Mouse (Mus musculus) MN1 (cell line): ENCODE measurements around the gene Castor2.

ENCODE experiments used
- DNase-seq: peaks from one replicate; pipeline ENCODE4 v3.0.0-alpha.2; 2016; ENCODE audit warnings: low spot score

Castor2 gene

GRCm38 (mm10) chr5:134099496-134100211 lies at the start of gene Castor2:
Gene Castor2, plus strand, starts transcription at chr5:134099711.
- peak; percentile 96 for DNase-seq

DNA sequence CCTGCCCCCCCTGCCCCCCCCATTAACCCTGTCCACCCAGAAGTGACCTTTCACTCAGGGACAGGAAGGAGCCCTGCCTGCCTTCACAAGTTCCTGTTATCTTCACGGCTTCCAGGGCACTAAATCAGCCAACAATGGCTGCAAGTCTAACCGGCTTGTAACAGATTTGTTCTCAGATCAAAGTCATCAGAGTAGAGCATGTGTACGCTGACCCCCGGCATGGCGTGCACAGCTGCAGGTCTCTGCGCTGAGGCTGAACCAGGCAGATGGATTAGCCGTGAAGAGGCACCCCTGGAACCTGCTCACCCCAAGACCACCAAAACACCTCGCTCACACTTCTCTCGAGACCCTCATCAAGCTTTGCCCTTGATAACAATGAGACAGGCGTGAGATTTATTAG lies 48.8 kb upstream of the Castor2 start:
- DNase-seq: no peak

GRCm38 (mm10) chr5:134052614-134053013 lies 46.9 kb upstream of the Castor2 start:
- no peak for DNase-seq

- DNase-seq: no peak
Observed at GRCm38 (mm10) chr5:134054496-134054895, 45.0 kb upstream of the Castor2 start.

- DNase-seq: no peak
Observed at GRCm38 (mm10) chr5:134058793-134059352, 40.6 kb upstream of the Castor2 start.

- DNase-seq: peak; percentile 87
Observed at GRCm38 (mm10) chr5:134063362-134064064, 36.0 kb upstream of the Castor2 start.

DNA sequence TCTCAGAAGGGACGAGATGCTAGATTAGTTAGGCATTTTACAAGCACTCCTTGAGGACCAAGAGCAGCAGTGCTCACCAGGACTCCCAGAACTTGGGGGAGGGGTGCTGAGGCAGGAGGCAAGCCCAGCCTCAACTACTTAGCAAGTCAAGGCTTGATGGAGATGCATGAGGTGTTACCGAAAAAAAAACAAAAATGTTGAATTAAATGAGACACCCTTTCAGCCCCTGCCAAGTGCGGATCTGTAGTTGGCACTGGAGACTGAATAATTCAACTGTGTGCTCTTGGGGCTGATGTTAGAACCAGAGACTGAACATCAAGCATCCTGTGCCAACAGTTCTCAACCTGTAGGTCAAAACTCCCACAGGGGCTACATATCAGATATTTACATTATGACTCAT lies 33.2 kb upstream of the Castor2 start:
- no peak for DNase-seq

DNA sequence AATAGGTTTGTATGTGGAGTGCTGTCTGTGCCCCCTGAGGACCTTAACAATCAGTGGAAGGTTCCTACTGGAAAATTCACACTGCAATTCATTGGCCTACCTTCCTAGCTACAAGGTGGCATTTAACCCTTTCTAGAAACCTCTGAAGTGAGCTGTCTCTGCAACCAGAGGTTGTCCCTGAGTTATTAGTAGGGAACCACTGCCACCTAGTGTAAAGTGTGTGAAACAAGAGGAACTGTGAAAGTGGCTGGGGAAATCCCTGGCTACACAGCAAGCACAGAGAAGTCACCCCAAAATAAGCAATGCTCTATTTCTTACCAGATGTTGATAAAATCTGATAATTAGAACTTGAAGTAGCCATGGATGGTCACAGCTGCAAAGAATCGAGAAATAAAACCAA lies 31.6 kb upstream of the Castor2 start:
- peak; percentile 55 for DNase-seq

GRCm38 (mm10) chr5:134073512-134074041 lies 25.9 kb upstream of the Castor2 start:
- DNase-seq: no peak

- no peak for DNase-seq
Observed at GRCm38 (mm10) chr5:134074368-134074767, 25.1 kb upstream of the Castor2 start.

GRCm38 (mm10) chr5:134076175-134076574 lies 23.3 kb upstream of the Castor2 start:
- no peak for DNase-seq

- DNase-seq: peak; percentile 54
Observed at GRCm38 (mm10) chr5:134080685-134081548, 18.6 kb upstream of the Castor2 start.

DNA sequence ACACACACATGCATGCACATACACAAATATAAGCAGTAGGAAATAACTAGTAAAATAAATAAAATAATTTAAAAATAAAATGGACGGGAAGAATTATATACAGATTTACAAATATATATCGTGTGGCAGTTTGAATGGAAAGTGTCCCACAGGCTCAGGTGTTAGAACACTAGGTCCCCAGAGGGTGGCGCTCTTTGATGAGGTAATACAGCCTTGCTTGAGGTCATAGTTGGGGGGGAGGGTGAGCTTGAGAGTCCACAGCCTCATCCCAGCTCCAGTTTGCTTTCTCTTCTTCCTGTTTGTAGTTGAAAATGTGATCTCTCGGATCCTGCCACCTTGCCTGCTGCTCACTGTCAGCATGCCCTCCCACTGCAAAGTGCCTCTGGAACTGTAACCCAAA lies 14.3 kb upstream of the Castor2 start:
- no peak for DNase-seq

DNA sequence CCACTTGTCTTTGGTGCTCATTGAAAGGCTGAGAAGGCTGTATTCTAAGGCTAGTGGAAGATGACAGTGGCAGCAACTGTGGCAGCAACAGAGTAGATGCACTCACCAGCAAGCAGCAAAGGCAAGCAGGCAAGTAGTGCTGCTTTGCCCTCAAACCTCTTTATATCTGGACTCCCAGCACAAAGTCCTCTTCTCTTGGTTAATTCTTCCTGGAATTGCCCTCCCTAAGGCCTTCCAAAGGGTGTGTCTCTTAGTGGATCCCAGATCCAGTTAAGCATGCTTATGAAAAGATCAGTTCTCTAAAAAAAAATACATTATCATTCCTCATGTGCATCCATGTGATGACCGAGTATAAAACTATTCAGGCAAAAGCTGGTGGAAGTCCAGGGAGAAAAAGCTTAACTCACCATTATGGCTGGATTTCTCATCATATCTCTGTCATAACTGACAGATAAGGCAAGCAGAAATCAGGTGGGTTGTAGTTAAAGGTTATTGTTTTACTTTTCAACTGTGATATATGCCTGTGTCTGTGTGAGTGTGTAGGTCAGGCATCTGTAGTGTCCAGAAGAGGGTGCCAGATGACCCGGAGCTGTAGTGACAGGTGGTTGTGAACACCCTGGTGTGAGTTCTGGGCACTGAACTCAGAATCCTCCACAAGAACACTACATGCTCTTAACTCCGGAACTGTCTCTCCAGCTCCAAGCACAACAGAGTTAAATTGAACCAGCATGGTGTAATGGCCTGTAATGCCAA lies 13.4 kb upstream of the Castor2 start:
- no peak for DNase-seq

- no peak for DNase-seq
Observed at GRCm38 (mm10) chr5:134087211-134087610, 12.3 kb upstream of the Castor2 start.

DNA sequence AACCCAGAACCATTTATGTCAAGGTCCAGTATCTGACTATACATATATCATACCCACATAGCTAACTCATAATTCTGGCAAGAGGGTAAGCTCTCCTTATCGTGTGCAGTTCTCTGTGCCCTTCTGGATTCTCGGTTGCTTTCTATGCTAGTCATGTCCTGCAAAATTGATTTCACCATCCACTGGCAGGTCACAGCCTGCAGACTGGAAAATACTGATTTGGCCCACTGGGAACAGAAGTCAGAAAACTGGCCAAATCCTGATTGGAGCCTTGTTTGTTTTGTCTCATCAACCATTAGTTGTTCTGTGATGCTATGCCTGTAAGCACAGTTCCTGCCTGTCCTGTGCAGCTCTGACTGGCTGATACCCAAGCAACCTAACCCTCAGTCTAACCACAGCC lies 3.7 kb upstream of the Castor2 start:
- DNase-seq: no peak

DNA sequence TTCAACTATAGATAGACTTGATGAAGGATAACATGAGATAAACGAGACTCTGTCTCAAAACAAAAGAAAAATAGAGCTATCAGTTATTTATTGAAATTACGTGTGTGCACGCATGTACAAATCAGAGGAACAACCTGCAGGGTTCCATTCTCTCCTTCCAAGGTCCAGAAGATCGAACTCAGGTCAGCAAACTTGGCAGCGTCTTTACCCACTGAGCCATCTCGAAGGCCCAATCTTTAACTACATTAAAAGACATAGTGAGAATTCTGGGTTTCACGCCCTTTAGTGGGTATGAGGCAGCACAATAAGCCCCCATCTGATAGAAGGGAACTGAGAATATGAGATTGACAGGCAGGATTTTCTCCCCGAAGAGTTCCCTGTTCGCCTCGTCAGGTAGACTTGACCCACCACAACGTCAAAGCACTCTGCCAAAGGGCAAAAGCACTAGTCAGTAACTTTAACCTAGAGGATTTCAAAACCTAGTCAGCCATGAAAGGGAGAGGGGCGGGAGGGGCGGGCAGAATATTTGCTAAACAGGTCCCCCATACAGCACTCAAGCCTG lies 1.1 kb upstream of the Castor2 start:
- no peak for DNase-seq

DNA sequence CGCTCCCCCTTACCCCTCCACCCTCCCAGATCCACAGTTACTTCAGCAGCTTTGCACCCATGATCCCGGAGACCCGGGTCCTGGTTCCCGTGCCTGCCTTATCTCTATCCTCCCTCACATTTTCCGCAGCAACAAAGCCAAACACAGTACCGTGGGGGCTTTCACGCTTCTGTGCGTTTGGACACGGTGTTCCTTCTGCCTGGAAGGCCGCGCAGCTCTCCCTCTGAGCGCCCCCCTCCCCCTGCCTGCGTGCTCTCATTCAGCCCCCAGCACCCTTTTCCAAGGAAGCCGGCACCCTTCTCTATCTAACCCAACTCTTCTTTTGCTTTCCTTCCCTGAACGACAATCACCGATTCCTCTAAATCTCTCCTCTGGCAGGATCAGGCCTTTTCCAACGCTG lies 535 bp upstream of the Castor2 start:
- DNase-seq: no peak

- no peak for DNase-seq
Observed at GRCm38 (mm10) chr5:134100232-134100771, 791 bp downstream of the Castor2 start.

- no peak for DNase-seq
Observed at GRCm38 (mm10) chr5:134101322-134101721, 1.8 kb downstream of the Castor2 start.

DNA sequence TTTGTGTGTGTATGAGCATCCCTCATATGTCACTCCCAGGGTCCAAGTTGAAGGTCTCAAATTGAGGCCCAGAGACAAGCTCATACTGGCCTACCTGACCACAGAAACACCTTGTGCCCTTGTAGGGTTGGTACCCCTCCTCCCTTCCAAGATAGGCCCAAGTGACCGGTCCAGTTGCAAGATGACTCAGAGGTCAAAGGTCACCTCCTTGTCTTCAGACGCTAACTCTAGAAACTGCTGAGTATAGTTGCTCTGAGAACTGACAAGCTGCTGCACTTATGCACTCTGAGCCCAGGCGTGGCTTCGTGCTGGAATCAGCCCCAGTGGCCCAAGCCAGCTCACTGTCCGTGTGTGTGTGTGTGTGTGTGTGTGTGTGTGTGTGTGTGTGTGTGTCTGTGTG lies 2.4 kb downstream of the Castor2 start:
- peak; percentile 58 for DNase-seq
